Mouse (Mus musculus) layer of hippocampus, postnatal 36 days (tissue): Measurements from ENCODE around the gene Ccdc130. TPM values are rescaled to one million over a fixed set of nuclear protein-coding genes. Genes with fewer than 3 reads are reported as not detected.

ENCODE experiments used
- microRNA-seq, 2 experiments: library from miRNA; unstranded; fragments of <30 nt; microRNA quantifications; one replicate each; pipeline ENCODE4 v1.2.0; 2021
- total RNA-seq, 2 experiments: library from RNA; stranded (reverse); gene quantifications; 2 replicates each; pipeline ENCODE4 v1.2.3; 2021

Gene Ccdc130
- total RNA-seq, 2 experiments from 2014 or later = 28.4 to 30.9 TPM

Small RNA genes within 50 kb of the gene (microRNA-seq; reads per million reads assigned to microRNA genes)
- gene Mir23a (7,511 to 9,008 reads per million in 2 experiments), gene Mir24-2 (0 reads per million in 2 experiments), gene Mir27a (115 to 153 reads per million in 2 experiments), gene Mir3074-2 (0 reads per million in 2 experiments)

Other genes starting within 250 kb of the Ccdc130 start
- 1 to 10 TPM; 2.9 to 4.1 TPM for gene Palm3, start 248.9 kb downstream of the Ccdc130 start, total RNA-seq
- 1 to 10 TPM; 2.3 to 2.9 TPM for gene Il27ra, start 227.8 kb downstream of the Ccdc130 start, total RNA-seq
- not detected for gene Rln3, start 225.4 kb downstream of the Ccdc130 start, total RNA-seq
- gene Gm10643, start 205.2 kb downstream of the Ccdc130 start, total RNA-seq = 1 to 10 TPM; 4.2 to 4.4 TPM
- 10 to 100 TPM; 24.0 to 30.9 TPM for gene Rfx1, start 203.5 kb downstream of the Ccdc130 start, total RNA-seq
- 10 to 100 TPM; 16.7 to 20.9 TPM for gene Dcaf15, start 165.6 kb downstream of the Ccdc130 start, total RNA-seq
- gene Podnl1, start 144.4 kb downstream of the Ccdc130 start, total RNA-seq = not detected
- gene Cc2d1a, start 122.4 kb downstream of the Ccdc130 start, total RNA-seq = 10 to 100 TPM; 58.3 to 64.6 TPM
- 1 to 10 TPM; 1.7 to 1.8 TPM for gene 4930432K21Rik, start 122.4 kb downstream of the Ccdc130 start, total RNA-seq
- gene Nanos3, start 85.2 kb downstream of the Ccdc130 start, total RNA-seq = 1 to 10 TPM; 2.2 to 4.9 TPM
- 10 to 100 TPM; 16.8 to 18.1 TPM for gene Zswim4, start 33.3 kb downstream of the Ccdc130 start, total RNA-seq
- gene D8Ertd738e, start 20.7 kb downstream of the Ccdc130 start, total RNA-seq = 100 to 1,000 TPM; 131 to 145 TPM
- gene Mri1, start 13.1 kb downstream of the Ccdc130 start, total RNA-seq = 10 to 100 TPM; 15.1 to 16.2 TPM
- 100 to 1,000 TPM; 191 to 224 TPM for gene Cacna1a, start 118.1 kb upstream of the Ccdc130 start, total RNA-seq